Mouse (Mus musculus): Measurements from ENCODE around the gene Elovl3.
A peak's percentile ranks its signal among the peaks of the same experiment; 100 is the strongest.

The Elovl3 gene

GRCm38 (mm10) chr19:46169396-46169795 is 37.7 kb downstream of the Elovl3 start:
- TF ChIP-seq POU5F1 (IDR thresholded peaks at IDR 0.05; ENCODE audit: borderline replicate concordance, low read length), result no peak
- TF ChIP-seq CTCF (conservative IDR thresholded peaks at IDR 0.05; ENCODE audit: low read length), result no peak
- TF ChIP-seq NANOG (IDR thresholded peaks at IDR 0.05; ENCODE audit: borderline replicate concordance, low read length), result no peak
- H3K4me3 ChIP-seq (replicated peaks; ENCODE audit: low read length), result no peak overlapping the region
- no peaks in the 10 kb centered on the region for H3K9me3 ChIP-seq (ENCODE audit: low read length)

GRCm38 (mm10) chr19:46169913-46170312 is 38.2 kb downstream of the Elovl3 start:
- H3K27me3 ChIP-seq (ENCODE audit: insufficient read depth, low read length), result no peaks in the 10 kb centered on the region
- H3K36me3 ChIP-seq (ENCODE audit: insufficient read depth, low read length), result peaks cover 38% of the 10 kb centered on the region
- H3K4me1 ChIP-seq (replicated peaks; ENCODE audit: low read depth, low read length), result peaks cover 35% of the 10 kb centered on the region
- H3K9me3 ChIP-seq (ENCODE audit: low read length), result no peaks in the 10 kb centered on the region
- TF ChIP-seq NANOG (IDR thresholded peaks at IDR 0.05; ENCODE audit: borderline replicate concordance, low read length) (peak; percentile 23; the same call in 1 of the 2 replicates), CTCF (conservative IDR thresholded peaks at IDR 0.05; ENCODE audit: low read length) (no peak), POU5F1 (IDR thresholded peaks at IDR 0.05; ENCODE audit: borderline replicate concordance, low read length) (peak; percentile 54; the same call in 1 of the 2 replicates)
- H3K4me3 ChIP-seq (replicated peaks; ENCODE audit: low read length), result no peak overlapping the region

More at GRCm38 (mm10) chr19:46169396-46169795, 37.7 kb downstream of the Elovl3 start:
- H3K4me1 ChIP-seq (replicated peaks; ENCODE audit: low read depth, low read length), result peaks cover 35% of the 10 kb centered on the region
- peaks cover 44% of the 10 kb centered on the region for H3K36me3 ChIP-seq (ENCODE audit: insufficient read depth, low read length)
- no peaks in the 10 kb centered on the region for H3K27me3 ChIP-seq (ENCODE audit: insufficient read depth, low read length)

- Histone ChIP-seq H3K36me3 (ENCODE audit: insufficient read depth, low read length) (peaks cover 19% of the 10 kb centered on the region), H3K9me3 (ENCODE audit: low read length) (no peaks in the 10 kb centered on the region), H3K27me3 (ENCODE audit: insufficient read depth, low read length) (no peaks in the 10 kb centered on the region), H3K4me3 (replicated peaks; ENCODE audit: low read length) (no peak overlapping the region), H3K4me1 (replicated peaks; ENCODE audit: low read depth, low read length) (peaks cover 40% of the 10 kb centered on the region)
- TF ChIP-seq NANOG (IDR thresholded peaks at IDR 0.05; ENCODE audit: borderline replicate concordance, low read length) (no peak), POU5F1 (IDR thresholded peaks at IDR 0.05; ENCODE audit: borderline replicate concordance, low read length) (no peak)
Measured at GRCm38 (mm10) chr19:46172541-46172940, 40.8 kb downstream of the Elovl3 start.

GRCm38 (mm10) chr19:46175173-46175572 is 43.5 kb downstream of the Elovl3 start:
- no peak overlapping the region for H3K4me3 ChIP-seq (replicated peaks; ENCODE audit: low read length)
- H3K4me1 ChIP-seq (replicated peaks; ENCODE audit: low read depth, low read length), result peaks cover 29% of the 10 kb centered on the region
- no peaks in the 10 kb centered on the region for H3K9me3 ChIP-seq (ENCODE audit: low read length)
- peaks cover 22% of the 10 kb centered on the region for H3K36me3 ChIP-seq (ENCODE audit: insufficient read depth, low read length)
- no peaks in the 10 kb centered on the region for H3K27me3 ChIP-seq (ENCODE audit: insufficient read depth, low read length)
- no peak for TF ChIP-seq NANOG (IDR thresholded peaks at IDR 0.05; ENCODE audit: borderline replicate concordance, low read length)
- no peak for TF ChIP-seq CTCF (conservative IDR thresholded peaks at IDR 0.05; ENCODE audit: low read length)
- no peak for TF ChIP-seq POU5F1 (IDR thresholded peaks at IDR 0.05; ENCODE audit: borderline replicate concordance, low read length)

GRCm38 (mm10) chr19:46177046-46177445 is 45.3 kb downstream of the Elovl3 start:
- Histone ChIP-seq H3K9me3 (ENCODE audit: low read length) (no peaks in the 10 kb centered on the region), H3K4me3 (replicated peaks; ENCODE audit: low read length) (no peak overlapping the region), H3K27me3 (ENCODE audit: insufficient read depth, low read length) (no peaks in the 10 kb centered on the region), H3K36me3 (ENCODE audit: insufficient read depth, low read length) (peaks cover 4% of the 10 kb centered on the region; the same call in 1 of the 2 replicates), H3K4me1 (replicated peaks; ENCODE audit: low read depth, low read length) (peaks cover 24% of the 10 kb centered on the region)
- no peak for TF ChIP-seq NANOG (IDR thresholded peaks at IDR 0.05; ENCODE audit: borderline replicate concordance, low read length)
- no peak for TF ChIP-seq POU5F1 (IDR thresholded peaks at IDR 0.05; ENCODE audit: borderline replicate concordance, low read length)
- no peak for TF ChIP-seq CTCF (conservative IDR thresholded peaks at IDR 0.05; ENCODE audit: low read length)

- no peak for TF ChIP-seq CTCF (conservative IDR thresholded peaks at IDR 0.05; ENCODE audit: low read length)
- no peak for TF ChIP-seq POU5F1 (IDR thresholded peaks at IDR 0.05; ENCODE audit: borderline replicate concordance, low read length)
- no peak for TF ChIP-seq NANOG (IDR thresholded peaks at IDR 0.05; ENCODE audit: borderline replicate concordance, low read length)
- H3K27me3 ChIP-seq (ENCODE audit: insufficient read depth, low read length), result no peaks in the 10 kb centered on the region
- H3K4me1 ChIP-seq (replicated peaks; ENCODE audit: low read depth, low read length), result peaks cover 5% of the 10 kb centered on the region
Measured at GRCm38 (mm10) chr19:46180274-46180673, 48.6 kb downstream of the Elovl3 start.

GRCm38 (mm10) chr19:46182241-46182640 is 50.5 kb downstream of the Elovl3 start:
- H3K36me3 ChIP-seq (ENCODE audit: insufficient read depth, low read length), result peaks cover 10% of the 10 kb centered on the region
- TF ChIP-seq CTCF (conservative IDR thresholded peaks at IDR 0.05; ENCODE audit: low read length) (no peak), POU5F1 (IDR thresholded peaks at IDR 0.05; ENCODE audit: borderline replicate concordance, low read length) (no peak), NANOG (IDR thresholded peaks at IDR 0.05; ENCODE audit: borderline replicate concordance, low read length) (no peak)
- H3K27me3 ChIP-seq (ENCODE audit: insufficient read depth, low read length), result no peaks in the 10 kb centered on the region
- H3K4me3 ChIP-seq (replicated peaks; ENCODE audit: low read length), result no peak overlapping the region
- no peaks in the 10 kb centered on the region for H3K4me1 ChIP-seq (replicated peaks; ENCODE audit: low read depth, low read length)
- no peaks in the 10 kb centered on the region for H3K9me3 ChIP-seq (ENCODE audit: low read length)

More at GRCm38 (mm10) chr19:46180274-46180673, 48.6 kb downstream of the Elovl3 start:
- Histone ChIP-seq H3K4me3 (replicated peaks; ENCODE audit: low read length) (no peak overlapping the region), H3K9me3 (ENCODE audit: low read length) (no peaks in the 10 kb centered on the region), H3K36me3 (ENCODE audit: insufficient read depth, low read length) (peaks cover 10% of the 10 kb centered on the region)

All from E14TG2a.4 (cell line).